Mouse (Mus musculus) natural killer cell, adult 2 months (primary cell): Measurements from ENCODE around the gene Tuft1.
"Not testable (repeated sequence)": the region's sequence is repeated elsewhere in the genome, so short reads cannot be mapped to it uniquely, and the experiment has no call there.

Experiments used
- DNase-seq, 2 experiments: peaks; one replicate each; pipeline ENCODE4 v3.0.0; 2022; ENCODE audit warnings: low spot score in 2 of 2

The Tuft1 gene

DNA sequence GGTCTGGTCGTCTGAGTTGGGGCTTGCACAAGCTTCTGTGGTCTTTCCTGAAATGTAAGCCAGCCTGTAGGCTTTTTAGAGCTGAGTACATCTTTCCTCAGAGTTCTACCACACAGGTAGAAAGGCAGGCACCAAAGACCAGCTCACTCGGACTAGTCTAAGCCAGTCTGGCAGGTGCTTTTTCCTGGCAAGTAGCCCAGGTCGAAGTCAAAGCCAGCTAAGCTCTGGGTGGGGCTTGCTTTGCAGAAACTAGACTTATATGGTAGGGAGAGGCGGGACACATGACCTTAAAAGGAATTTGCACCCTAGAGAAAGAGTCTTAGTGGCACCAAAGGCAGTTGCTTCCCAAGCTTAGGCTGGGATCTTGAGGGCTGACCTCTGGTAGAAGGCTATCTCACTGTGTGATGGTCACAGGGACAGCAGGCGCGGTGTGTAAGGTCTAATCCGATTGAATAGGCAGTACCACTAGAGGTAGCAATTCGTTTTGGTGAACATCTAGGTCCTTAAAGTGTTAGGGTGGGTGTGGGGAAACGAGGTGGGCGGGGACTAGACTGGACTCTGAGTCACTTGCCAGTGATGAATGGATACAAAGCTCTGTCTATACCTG, 573 bp upstream of the Tuft1 start:
- DNase-seq, result peak in 1 of 2 experiments; percentile 4

DNA sequence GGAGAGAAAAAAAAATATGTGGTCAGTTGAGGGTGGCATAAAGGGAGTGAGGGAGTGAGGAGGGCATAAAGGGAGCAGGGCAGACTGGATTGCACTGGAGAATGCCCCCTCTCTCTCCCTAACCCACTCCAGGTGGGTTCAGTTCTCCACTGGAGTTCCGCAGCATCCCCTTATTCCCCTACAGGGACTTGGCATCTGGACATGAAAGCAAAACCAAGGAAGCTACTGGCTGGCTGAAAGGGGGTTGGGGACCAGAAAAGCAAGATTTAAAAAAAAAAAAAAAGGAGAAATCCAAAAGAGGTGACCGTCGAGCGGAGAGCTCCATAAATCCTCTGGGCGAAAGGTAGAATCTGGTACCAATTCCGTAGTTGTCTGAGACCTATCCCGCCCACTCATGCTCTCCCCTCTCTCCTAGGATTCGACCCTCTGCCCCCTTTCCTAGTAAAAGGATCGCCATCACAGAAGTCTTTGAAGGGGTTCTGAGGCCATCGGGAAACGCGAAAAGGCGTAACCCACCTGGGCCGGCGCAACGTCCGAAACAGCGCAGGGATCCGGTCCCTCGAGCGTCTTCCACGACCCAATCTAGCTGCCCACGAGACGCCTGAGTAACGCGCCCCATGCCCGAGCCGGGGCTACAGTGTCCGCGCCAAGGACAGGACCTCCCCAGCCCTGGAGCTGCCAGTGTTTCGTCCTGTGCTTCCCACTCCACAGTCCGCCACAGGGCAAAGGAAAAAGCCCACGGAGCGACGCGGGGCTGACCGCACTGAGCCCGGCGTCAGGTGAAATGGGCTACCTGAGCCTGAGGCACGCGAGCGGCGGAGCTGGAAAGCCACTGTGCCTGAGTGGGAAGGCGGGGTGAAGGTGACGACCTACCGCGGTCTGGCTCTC, 576 bp downstream of the Tuft1 start:
- DNase-seq, result not testable (repeated sequence)

GRCm38 (mm10) chr3:94653967-94654366, 4.7 kb downstream of the Tuft1 start:
- DNase-seq, result not testable (repeated sequence)

- no peak for DNase-seq
These were observed 8.3 kb downstream of the Tuft1 start for GRCm38 (mm10) chr3:94650409-94650808.

- DNase-seq, result no peak
These were observed 9.7 kb downstream of the Tuft1 start for GRCm38 (mm10) chr3:94648755-94649590.

GRCm38 (mm10) chr3:94642495-94643162, 16.0 kb downstream of the Tuft1 start, which contains the start of gene Gm10972:
Gene Gm10972 (plus strand): TSS chr3:94643112.
- not testable (repeated sequence) for DNase-seq

DNA sequence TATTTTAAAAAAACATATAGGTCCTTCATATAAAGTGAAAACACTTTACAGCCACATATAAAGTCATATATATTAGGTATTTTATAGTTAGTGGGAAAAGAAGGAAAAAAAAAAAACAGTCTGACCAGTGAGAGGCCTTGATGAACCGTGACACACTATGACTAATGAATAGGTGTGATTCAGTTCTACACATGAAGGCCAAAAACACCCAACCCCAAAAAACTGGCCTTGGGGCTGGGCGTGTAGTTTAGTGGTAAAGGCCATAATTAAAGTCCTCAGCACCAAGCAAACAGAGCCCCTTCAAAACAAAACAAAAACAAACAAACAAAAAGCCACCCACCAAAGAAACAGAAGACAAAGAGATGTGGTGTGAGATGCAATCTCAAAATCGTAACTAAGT, 28.8 kb downstream of the Tuft1 start:
- no peak for DNase-seq

DNA sequence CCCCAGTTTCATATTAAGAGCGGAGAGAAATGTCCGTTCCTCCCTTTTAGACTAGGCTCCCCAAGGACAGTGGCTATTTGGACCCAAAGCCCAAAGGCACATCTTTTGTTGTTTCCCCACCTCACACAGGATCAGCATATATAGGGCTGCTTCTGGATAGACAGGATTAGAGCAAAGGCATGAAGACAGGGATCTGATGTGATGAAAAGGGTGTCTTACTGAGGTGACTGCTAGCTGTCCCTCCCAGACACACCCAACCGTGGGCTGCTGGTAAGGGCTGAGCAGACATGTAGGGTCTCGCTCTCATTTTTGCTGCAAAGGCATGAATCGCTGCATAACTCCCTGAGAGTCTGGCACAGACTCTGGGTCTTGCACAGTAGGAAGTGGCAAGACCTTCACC, 30.0 kb downstream of the Tuft1 start:
- DNase-seq, result no peak

- no peak for DNase-seq
These were observed 34.4 kb downstream of the Tuft1 start for GRCm38 (mm10) chr3:94624281-94624680.

GRCm38 (mm10) chr3:94622550-94622949, 36.1 kb downstream of the Tuft1 start:
- no peak for DNase-seq

- DNase-seq, result no peak
These were observed 36.7 kb downstream of the Tuft1 start for GRCm38 (mm10) chr3:94621740-94622507.

DNA sequence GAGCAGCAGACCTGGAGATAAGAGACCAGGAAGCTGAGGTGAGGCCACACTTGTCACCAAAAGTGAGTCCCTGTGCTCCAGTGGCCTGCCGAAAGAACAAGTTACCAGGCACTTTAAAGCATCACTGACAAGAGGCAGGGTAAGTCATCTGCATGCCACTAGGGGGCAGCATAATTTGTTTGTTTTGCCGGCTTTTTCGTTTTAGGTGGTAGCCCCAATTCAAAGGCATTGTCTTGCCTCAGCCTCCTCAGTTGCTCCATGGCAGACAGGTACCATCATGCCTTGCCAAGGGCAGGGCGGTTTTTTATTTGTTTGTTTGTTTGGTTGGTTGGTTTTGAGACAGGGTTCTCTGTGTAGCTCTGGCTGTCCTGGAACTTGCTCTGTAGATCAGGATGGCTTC, 42.0 kb downstream of the Tuft1 start:
- peak; percentile 47 to 54 for DNase-seq

DNA sequence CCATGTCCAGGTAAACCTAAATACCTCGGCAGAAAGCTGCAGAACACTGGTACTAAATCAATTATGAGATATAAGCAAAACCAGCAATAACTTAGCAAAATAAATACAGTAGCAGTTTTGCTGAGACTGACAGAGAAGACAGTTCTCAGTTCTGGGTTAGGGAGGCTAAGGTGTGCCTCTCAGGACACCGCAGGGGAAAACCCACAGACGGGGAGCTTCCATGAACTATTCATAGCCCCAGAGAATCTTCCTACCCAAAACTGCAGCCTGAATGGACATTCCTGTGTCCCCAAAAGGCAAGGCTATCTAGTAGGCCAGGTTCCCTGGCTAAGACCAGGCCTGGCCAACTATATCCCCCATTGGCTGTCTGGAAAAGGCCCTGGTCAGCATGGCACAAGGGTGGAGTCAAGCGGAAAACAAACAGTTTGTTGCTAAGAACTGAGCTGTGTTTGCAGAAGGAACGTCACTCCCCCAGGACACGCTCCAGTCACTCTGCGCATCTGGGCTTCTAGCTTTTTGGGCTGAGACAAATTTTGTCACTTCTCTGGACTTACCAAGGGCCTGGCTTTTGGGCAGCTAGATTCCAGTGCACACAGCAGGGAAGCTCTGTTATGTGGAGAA, 45.3 kb downstream of the Tuft1 start:
- no peak for DNase-seq

DNA sequence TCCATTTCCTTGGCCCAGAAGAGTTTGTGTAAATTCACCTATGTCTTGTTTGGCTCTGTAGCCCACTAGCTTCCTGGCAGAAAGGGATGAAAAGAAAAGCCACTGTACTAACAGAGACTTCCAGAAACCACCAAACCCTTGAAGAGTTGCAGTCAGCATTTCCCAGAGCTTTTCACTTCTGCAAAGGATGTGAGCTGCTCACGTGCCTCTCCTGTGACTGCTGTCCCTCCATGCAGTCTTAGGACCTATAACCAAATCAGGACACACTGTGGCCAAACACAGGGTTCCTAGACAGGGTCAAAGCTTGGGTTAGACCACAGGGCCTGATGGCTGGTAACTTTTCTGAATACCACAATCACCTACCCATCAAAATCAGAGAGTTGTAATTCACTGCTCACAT, 46.4 kb downstream of the Tuft1 start:
- no peak for DNase-seq

- DNase-seq, result no peak
These were observed 46.8 kb downstream of the Tuft1 start for GRCm38 (mm10) chr3:94611834-94612233.

DNA sequence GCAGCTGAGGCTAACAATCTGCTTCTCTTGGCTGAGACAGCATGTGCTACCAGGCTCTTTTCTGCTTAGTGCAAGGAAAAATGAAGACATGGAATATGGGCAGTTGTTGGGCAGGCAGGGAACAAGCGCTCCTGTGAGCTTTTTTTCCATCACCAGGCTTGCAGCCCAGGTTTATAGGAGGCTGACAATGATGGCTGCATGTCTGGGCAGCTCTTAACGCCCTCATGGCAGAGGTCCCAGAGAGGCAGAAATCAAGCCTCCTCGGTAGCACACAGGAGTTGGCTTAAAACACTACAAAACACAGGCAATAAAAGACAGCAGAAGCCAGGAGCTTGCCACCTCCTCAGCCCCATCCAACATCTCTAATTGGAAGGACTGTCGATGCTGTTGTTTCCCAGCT, 47.3 kb downstream of the Tuft1 start:
- no peak for DNase-seq

DNA sequence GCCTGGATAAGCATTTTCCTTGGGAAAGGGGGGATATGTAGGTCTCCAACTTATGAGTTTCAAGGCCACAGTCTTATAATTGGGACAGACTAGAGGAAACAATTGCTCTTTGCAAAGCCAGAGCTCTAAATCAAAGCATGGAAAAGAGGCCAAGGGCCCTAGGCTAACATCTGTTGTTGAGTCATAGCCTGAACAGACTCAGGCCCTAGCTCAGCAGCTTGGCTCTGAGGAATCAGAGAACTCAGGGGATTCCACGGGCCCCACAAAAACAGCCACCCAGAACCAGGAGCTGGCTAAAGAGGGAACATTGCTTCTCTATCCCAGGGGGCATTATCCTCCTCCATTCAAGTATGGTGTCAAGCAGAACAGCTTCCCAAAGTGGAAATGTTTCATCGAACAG, 48.1 kb downstream of the Tuft1 start:
- no peak for DNase-seq

DNA sequence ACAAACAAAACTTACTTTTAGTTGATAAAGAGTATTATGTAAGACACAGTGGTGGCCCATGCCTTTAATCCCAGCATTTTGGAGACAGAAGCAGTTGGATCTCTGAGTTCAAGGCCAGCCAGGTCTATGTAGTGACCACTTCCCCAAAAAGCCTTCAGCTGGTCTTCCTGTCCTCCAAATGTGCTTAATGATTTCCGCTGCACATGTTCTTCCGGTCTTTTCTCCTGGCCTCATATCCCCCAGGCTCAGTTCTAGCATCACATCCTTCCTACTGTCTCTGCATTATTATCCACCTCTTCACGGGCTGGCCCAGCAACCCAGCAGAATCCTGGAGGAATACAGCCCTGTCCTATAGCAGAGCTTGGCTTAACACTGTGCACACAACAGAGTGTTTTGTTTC, 49.1 kb downstream of the Tuft1 start:
- no peak for DNase-seq

- peak; percentile 33 to 43 for DNase-seq
These were observed 56.7 kb downstream of the Tuft1 start for GRCm38 (mm10) chr3:94601959-94602358.

DNA sequence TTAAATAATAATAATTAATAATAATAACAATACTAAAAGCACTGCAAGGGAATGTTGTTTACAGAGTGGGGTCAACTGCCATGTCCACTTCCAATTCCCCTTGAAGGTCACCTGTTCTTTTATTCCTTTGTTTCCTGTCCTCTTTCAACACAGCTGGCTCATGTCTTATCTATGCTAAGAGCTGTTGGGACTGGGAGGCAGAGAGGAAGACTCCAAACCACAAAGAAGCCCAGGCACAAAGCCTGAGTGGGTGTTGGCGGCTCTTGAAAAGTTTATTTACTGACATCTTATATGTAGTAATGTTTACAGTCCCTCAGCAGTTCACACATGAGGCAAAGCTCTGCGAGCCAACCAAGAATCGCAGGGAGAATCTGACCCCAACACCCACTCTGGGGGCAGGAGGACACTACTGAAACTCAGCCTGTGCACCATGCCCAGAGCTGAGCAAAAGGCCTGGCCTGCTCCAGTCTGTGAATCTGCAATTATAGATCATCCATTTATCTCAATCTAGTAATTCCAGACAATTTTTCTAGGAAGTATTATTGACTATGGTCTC, 61.4 kb downstream of the Tuft1 start:
- DNase-seq, result no peak
